Mouse (Mus musculus) hindbrain, embryonic 12.5 days (tissue): ENCODE data around the gene Kdm1b. TPM values are rescaled to one million over a fixed set of nuclear protein-coding genes. Genes with fewer than 3 reads are reported as not detected.

ENCODE experiments used
- ATAC-seq: fragments of 200-750 bp; cut with Nextera tagmentation; 2 replicates; pipeline ENCODE4 v1.8.0; 2017; ENCODE audit warnings: moderate TSS enrichment; ENCODE audit not compliant: low FRiP score
- H3K27ac ChIP-seq: fragments of 300-500 bp; sonication (generic); 2 replicates; pipeline ENCODE4 v1.5.1; 2016; ENCODE audit warnings: mild to moderate bottlenecking
- H3K27me3 ChIP-seq: fragments of 300-500 bp; sonication (generic); 2 replicates; pipeline ENCODE4 v1.6.1; 2016; ENCODE audit warnings: mild to moderate bottlenecking
- H3K36me3 ChIP-seq: fragments of 300-500 bp; sonication (generic); 2 replicates; pipeline ENCODE4 v1.6.1; 2016; ENCODE audit warnings: mild to moderate bottlenecking
- H3K4me1 ChIP-seq: fragments of 300-500 bp; sonication (generic); 2 replicates; pipeline ENCODE4 v1.6.1; 2016
- H3K4me2 ChIP-seq: fragments of 300-500 bp; sonication (generic); replicated peaks from 2 replicates; pipeline ENCODE4 v1.6.1; 2016; ENCODE audit warnings: mild to moderate bottlenecking
- H3K4me3 ChIP-seq: fragments of 300-500 bp; sonication (generic); 2 replicates; pipeline ENCODE4 v1.5.1; 2016; ENCODE audit warnings: mild to moderate bottlenecking
- H3K9ac ChIP-seq: fragments of 300-500 bp; sonication (generic); 2 replicates; pipeline ENCODE4 v1.6.1; 2016; ENCODE audit warnings: mild to moderate bottlenecking, moderate library complexity
- H3K9me3 ChIP-seq: fragments of 300-500 bp; sonication (generic); replicated peaks from 2 replicates; pipeline ENCODE4 v1.6.1; 2016; ENCODE audit warnings: mild to moderate bottlenecking
- WGBS: fragments of 180-500 bp; shearing (Covaris S2); methylation state at CpG from one replicate; pipeline ENCODE4 v1.1.7; 2016; 5-methylcytosine and 5-hydroxymethylcytosine counted together
- polyA plus RNA-seq: library from polyadenylated mRNA; unstranded; fragments of >200 nt; fragmentation: Nextera tagmentation; extraction: Ambion mirVana; gene quantifications from 2 replicates; pipeline ENCODE4 v1.2.1, GENCODE M21; 2016

The Kdm1b gene
- polyA plus RNA-seq = 20.3 and 20.5 TPM in 2 replicates

GRCm38 (mm10) chr13:47043030-47043680 is at the start of gene Kdm1b:
Gene Kdm1b, plus strand, starts transcription at chr13:47043499.
- H3K4me1 ChIP-seq = peaks cover 12% of the 10 kb centered on the region
- WGBS = under 1% methylated on average over 48 of the region's 48 CpGs
- peak within 1 kb of the TSS; percentile 100 for H3K4me2 ChIP-seq
- H3K9me3 ChIP-seq = no peaks in the 10 kb centered on the region
- peak within 1 kb of the TSS; percentile 81 for H3K4me3 ChIP-seq
- H3K9ac ChIP-seq = peak within 1 kb of the TSS; percentile 86
- ATAC-seq = peak; percentile 97
- H3K36me3 ChIP-seq = peaks cover 3% of the 10 kb centered on the region; the same call in 1 of the 2 replicates
- H3K27ac ChIP-seq = peak within 1 kb of the TSS; percentile 83
- no peaks in the 10 kb centered on the region for H3K27me3 ChIP-seq

- H3K4me1 ChIP-seq = no peaks in the 10 kb centered on the region
- H3K4me3 ChIP-seq = no peak overlapping the region
- H3K36me3 ChIP-seq = no peaks in the 10 kb centered on the region
- no peak overlapping the region for H3K4me2 ChIP-seq
- H3K9ac ChIP-seq = no peak overlapping the region
- no peak overlapping the region for H3K27ac ChIP-seq
- 68% methylated on average over 4 of the region's 4 CpGs for WGBS
- ATAC-seq = no peak
- no peaks in the 10 kb centered on the region for H3K27me3 ChIP-seq
- no peaks in the 10 kb centered on the region for H3K9me3 ChIP-seq
These were observed 45.9 kb upstream of the Kdm1b start for GRCm38 (mm10) chr13:46997355-46997754.

GRCm38 (mm10) chr13:46999498-46999897 is 43.8 kb upstream of the Kdm1b start:
- Histone ChIP-seq H3K9me3 (no peaks in the 10 kb centered on the region), H3K9ac (no peak overlapping the region), H3K4me1 (no peaks in the 10 kb centered on the region), H3K36me3 (no peaks in the 10 kb centered on the region), H3K27me3 (no peaks in the 10 kb centered on the region), H3K27ac (no peak overlapping the region), H3K4me3 (no peak overlapping the region), H3K4me2 (no peak overlapping the region)
- ATAC-seq = no peak
- WGBS = 63% methylated on average over 5 of the region's 5 CpGs

- 88% methylated on average over 4 of the region's 4 CpGs for WGBS
- no peak overlapping the region for H3K27ac ChIP-seq
These were observed 41.7 kb upstream of the Kdm1b start for GRCm38 (mm10) chr13:47001590-47001989.

DNA sequence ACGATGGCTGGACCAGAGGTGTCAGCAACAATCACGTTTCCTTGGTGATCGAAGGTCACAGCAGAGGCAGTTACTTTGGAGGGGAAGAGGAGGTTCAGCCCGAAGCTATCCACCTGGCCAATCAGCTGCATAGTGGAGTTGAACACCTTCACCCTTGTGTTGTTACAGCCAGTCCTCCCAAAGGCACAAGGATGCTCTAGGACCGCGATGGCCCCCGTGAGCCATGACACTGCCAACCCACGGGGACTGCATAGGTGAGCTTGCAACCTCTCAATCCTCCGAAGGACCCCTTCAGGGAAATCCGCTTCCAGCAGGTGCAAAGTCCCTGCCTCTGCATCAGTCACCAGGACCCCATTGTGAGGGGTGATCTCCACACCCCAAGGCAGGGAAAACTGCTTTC is 29.6 kb upstream of the Kdm1b start:
- 56% methylated on average over 10 of the region's 10 CpGs for WGBS
- H3K27me3 ChIP-seq = 0 out of 2 replicates have a peak, but pooled peaks cover 9% of the 10 kb centered on the region
- H3K27ac ChIP-seq = no peak overlapping the region
- 0 out of 2 replicates have a peak, but pooled peaks have one; percentile 7 for ATAC-seq
- H3K9me3 ChIP-seq = peaks cover 21% of the 10 kb centered on the region
- H3K4me2 ChIP-seq = peak overlapping the region; percentile 99
- H3K4me3 ChIP-seq = peak overlapping the region; percentile 50
- peaks cover 6% of the 10 kb centered on the region; the same call in 1 of the 2 replicates for H3K4me1 ChIP-seq
- H3K9ac ChIP-seq = no peak overlapping the region
- 0 out of 2 replicates have a peak, but pooled peaks cover 4% of the 10 kb centered on the region for H3K36me3 ChIP-seq

More at GRCm38 (mm10) chr13:47001590-47001989, 41.7 kb upstream of the Kdm1b start:
- no peak for ATAC-seq
- Histone ChIP-seq H3K9ac (no peak overlapping the region), H3K4me1 (no peaks in the 10 kb centered on the region), H3K27me3 (no peaks in the 10 kb centered on the region), H3K4me3 (no peak overlapping the region), H3K36me3 (no peaks in the 10 kb centered on the region), H3K9me3 (no peaks in the 10 kb centered on the region), H3K4me2 (no peak overlapping the region)

- peak; percentile 86 for ATAC-seq
These were observed 28.7 kb upstream of the Kdm1b start, which contains the start of gene Nhlrc1 for GRCm38 (mm10) chr13:47014334-47015194. Gene Nhlrc1, minus strand, starts transcription at chr13:47014850.

GRCm38 (mm10) chr13:47015195-47015501 is 28.2 kb upstream of the Kdm1b start:
- Histone ChIP-seq H3K36me3 (0 out of 2 replicates have a peak, but pooled peaks cover 4% of the 10 kb centered on the region), H3K4me1 (peaks cover 6% of the 10 kb centered on the region; the same call in 1 of the 2 replicates), H3K27me3 (0 out of 2 replicates have a peak, but pooled peaks cover 9% of the 10 kb centered on the region), H3K4me2 (peak overlapping the region; percentile 99), H3K9me3 (peaks cover 15% of the 10 kb centered on the region), H3K27ac (no peak overlapping the region), H3K4me3 (no peak overlapping the region), H3K9ac (no peak overlapping the region; the same call in 1 of the 2 replicates)
- no peak for ATAC-seq
- WGBS = 68% methylated on average over 5 of the region's 5 CpGs

More at GRCm38 (mm10) chr13:47014334-47015194, 28.7 kb upstream of the Kdm1b start, which contains the start of gene Nhlrc1:
- Histone ChIP-seq H3K36me3 (0 out of 2 replicates have a peak, but pooled peaks cover 4% of the 10 kb centered on the region), H3K4me1 (peaks cover 6% of the 10 kb centered on the region; the same call in 1 of the 2 replicates), H3K9ac (peak within 1 kb of the TSS; percentile 71), H3K27me3 (0 out of 2 replicates have a peak, but pooled peaks cover 9% of the 10 kb centered on the region), H3K4me3 (peak within 1 kb of the TSS; percentile 50), H3K9me3 (peaks cover 21% of the 10 kb centered on the region), H3K27ac (no peak within 1 kb of the TSS), H3K4me2 (peak within 1 kb of the TSS; percentile 99)
- WGBS = 3% methylated on average over 70 of the region's 73 CpGs

DNA sequence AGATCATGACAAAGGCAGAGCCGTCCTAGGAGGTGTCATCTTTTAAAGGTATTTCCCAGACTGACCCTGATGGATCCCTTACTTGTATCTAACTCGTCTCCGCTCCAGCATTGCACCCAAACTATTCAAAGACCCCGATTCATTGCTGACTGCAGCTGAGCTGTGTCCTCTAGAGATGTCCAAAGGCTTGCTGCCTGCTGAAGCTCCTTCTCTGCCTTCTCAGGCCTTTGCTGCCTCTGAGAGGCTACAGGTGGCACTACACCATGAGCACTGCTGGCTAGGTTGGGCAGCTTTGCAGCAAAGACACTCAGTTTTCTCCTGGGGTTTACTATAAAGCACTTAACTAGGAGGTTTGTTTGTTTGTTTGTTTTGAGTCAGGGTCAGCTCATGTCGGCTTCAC is 26.0 kb upstream of the Kdm1b start:
- H3K36me3 ChIP-seq = no peaks in the 10 kb centered on the region; the same call in 1 of the 2 replicates
- no peak overlapping the region for H3K4me2 ChIP-seq
- no peak overlapping the region for H3K27ac ChIP-seq
- H3K9ac ChIP-seq = no peak overlapping the region
- no peak for ATAC-seq
- H3K4me3 ChIP-seq = no peak overlapping the region
- 0 out of 2 replicates have a peak, but pooled peaks cover 5% of the 10 kb centered on the region for H3K27me3 ChIP-seq
- 41% methylated on average over 5 of the region's 5 CpGs for WGBS
- H3K4me1 ChIP-seq = peaks cover 6% of the 10 kb centered on the region; the same call in 1 of the 2 replicates
- no peaks in the 10 kb centered on the region for H3K9me3 ChIP-seq

DNA sequence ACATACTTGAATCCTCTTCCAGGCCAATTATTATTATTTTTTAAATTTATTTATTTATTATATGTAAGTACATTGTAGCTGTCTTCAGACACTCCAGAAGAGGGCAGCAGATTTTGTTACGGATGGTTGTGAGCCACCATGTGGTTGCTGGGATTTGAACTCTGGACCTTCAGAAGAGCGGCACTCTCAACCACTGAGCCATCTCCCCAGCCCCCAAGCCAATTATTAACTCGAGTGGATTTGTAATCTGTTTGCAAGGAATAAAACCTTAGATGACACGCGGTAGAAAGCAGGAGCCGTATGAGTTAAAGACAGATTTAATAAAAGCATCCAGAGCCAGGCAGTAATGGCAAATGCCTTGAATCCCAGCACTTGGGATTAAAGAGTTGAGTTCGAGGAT is 23.5 kb upstream of the Kdm1b start:
- no peak for ATAC-seq
- Histone ChIP-seq H3K36me3 (peaks cover 4% of the 10 kb centered on the region; the same call in 1 of the 2 replicates), H3K9me3 (no peaks in the 10 kb centered on the region), H3K27me3 (0 out of 2 replicates have a peak, but pooled peaks cover 2% of the 10 kb centered on the region), H3K27ac (no peak overlapping the region), H3K4me2 (no peak overlapping the region), H3K9ac (no peak overlapping the region), H3K4me1 (no peaks in the 10 kb centered on the region), H3K4me3 (no peak overlapping the region)
- WGBS = 89% methylated on average over 7 of the region's 7 CpGs

- WGBS = 80% methylated on average over 7 of the region's 7 CpGs
These were observed 22.5 kb upstream of the Kdm1b start for GRCm38 (mm10) chr13:47020798-47021197.

GRCm38 (mm10) chr13:47030376-47031107 is 12.8 kb upstream of the Kdm1b start:
- Histone ChIP-seq H3K36me3 (peaks cover 25% of the 10 kb centered on the region), H3K27ac (no peak overlapping the region), H3K4me3 (no peak overlapping the region), H3K9me3 (no peaks in the 10 kb centered on the region), H3K27me3 (no peaks in the 10 kb centered on the region), H3K4me1 (no peaks in the 10 kb centered on the region), H3K4me2 (no peak overlapping the region), H3K9ac (no peak overlapping the region)
- no peak for ATAC-seq
- 89% methylated on average over 17 of the region's 17 CpGs for WGBS

More at GRCm38 (mm10) chr13:47020798-47021197, 22.5 kb upstream of the Kdm1b start:
- no peaks in the 10 kb centered on the region for H3K4me1 ChIP-seq
- no peak overlapping the region for H3K4me3 ChIP-seq
- no peaks in the 10 kb centered on the region for H3K9me3 ChIP-seq
- H3K27me3 ChIP-seq = no peaks in the 10 kb centered on the region
- no peak overlapping the region for H3K9ac ChIP-seq
- ATAC-seq = no peak
- no peak overlapping the region for H3K27ac ChIP-seq
- no peak overlapping the region for H3K4me2 ChIP-seq
- H3K36me3 ChIP-seq = peaks cover 13% of the 10 kb centered on the region
